Mouse (Mus musculus): Measurements from ENCODE around the gene Otud5. TPM values are rescaled to one million over a fixed set of nuclear protein-coding genes. Genes with fewer than 3 reads are reported as not detected.
"Not testable (repeated sequence)": the region's sequence is repeated elsewhere in the genome, so short reads cannot be mapped to it uniquely, and the experiment has no call there.

Otud5 gene
- polyA plus RNA-seq, 1 experiment, result 43.3 TPM

DNA sequence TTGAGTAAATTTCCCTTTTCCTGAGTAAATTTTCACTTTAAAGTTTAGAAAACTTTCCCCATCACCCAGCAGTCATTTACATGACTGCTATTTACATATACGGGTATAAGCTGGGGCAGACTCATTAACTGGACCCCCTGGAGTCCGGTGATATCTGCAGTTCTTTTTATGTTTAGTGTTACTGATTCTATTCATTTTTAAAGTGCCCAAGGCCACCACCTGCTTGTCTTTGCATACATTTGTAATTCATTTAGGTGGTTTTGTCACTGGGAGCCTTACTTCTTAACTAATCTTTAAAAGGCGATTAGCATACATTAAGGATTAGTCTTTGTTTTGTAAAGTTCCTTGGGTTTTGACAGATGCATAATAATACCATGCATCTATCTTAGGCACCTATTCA is 28.7 kb downstream of the Otud5 start:
- TF ChIP-seq CTCF (IDR thresholded peaks at IDR 0.05; ENCODE audit: insufficient read depth, low read length) (no peak), POLR2A (IDR thresholded peaks at IDR 0.05; ENCODE audit: borderline replicate concordance, extremely low read depth, low read depth, low read length) (no peak)
- Histone ChIP-seq H3K4me3 (replicated peaks; ENCODE audit: extremely low read depth, low read depth, low read length) (no peak overlapping the region), H3K4me1 (ENCODE audit: control insufficient read depth, insufficient read depth, low read length) (peaks cover 4% of the 10 kb centered on the region)
- WGBS, result 51% methylated on average over 3 of the region's 3 CpGs
- DNase-seq, result no peak

DNA sequence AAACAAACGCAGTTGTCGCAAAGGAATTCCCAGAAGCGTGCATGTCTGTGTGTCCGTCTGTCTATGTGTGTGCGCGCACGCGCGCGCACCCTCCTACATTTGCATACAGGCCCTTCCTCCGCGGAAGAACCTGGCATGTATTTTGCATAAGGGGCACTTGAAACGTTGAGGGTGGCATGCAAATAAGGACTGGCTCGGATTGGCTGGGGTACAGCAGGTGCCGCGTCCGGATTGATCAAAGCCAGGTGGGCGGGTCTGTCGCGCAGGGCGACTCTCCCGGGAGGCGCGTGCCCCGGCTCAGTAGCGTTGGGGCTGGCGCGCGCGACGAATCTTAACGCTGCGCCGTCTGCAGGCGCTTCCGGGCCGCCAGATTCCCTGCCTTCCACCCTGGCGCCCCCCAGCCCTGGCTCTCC is 36.8 kb downstream of the Otud5 start, which contains the start of gene Pim2:
Gene Pim2 (plus strand): TSS at position 256 of the 413 bp plus-strand sequence.
- H3K4me1 ChIP-seq (ENCODE audit: control insufficient read depth, insufficient read depth, low read length), result peaks cover 2% of the 10 kb centered on the region
- TF ChIP-seq CTCF (IDR thresholded peaks at IDR 0.05; ENCODE audit: insufficient read depth, low read length), result no peak
- TF ChIP-seq POLR2A (IDR thresholded peaks at IDR 0.05; ENCODE audit: borderline replicate concordance, extremely low read depth, low read depth, low read length), result peak; percentile 36; the same call in 1 of the 2 replicates
- WGBS, result 24% methylated on average over 38 of the region's 38 CpGs
- peak; percentile 62 for DNase-seq
- peak within 1 kb of the TSS; percentile 63 for H3K4me3 ChIP-seq (replicated peaks; ENCODE audit: extremely low read depth, low read depth, low read length)

GRCm38 (mm10) chrX:7878495-7878894 is 37.3 kb downstream of the Otud5 start:
- Histone ChIP-seq H3K4me1 (ENCODE audit: control insufficient read depth, insufficient read depth, low read length) (peaks cover 2% of the 10 kb centered on the region), H3K4me3 (replicated peaks; ENCODE audit: extremely low read depth, low read depth, low read length) (peak overlapping the region; percentile 63)
- TF ChIP-seq CTCF (IDR thresholded peaks at IDR 0.05; ENCODE audit: insufficient read depth, low read length) (no peak), POLR2A (IDR thresholded peaks at IDR 0.05; ENCODE audit: borderline replicate concordance, extremely low read depth, low read depth, low read length) (no peak)
- DNase-seq, result peak; percentile 8
- 38% methylated on average over 21 of the region's 21 CpGs for WGBS

- DNase-seq, result peak; percentile 25
- peak; percentile 32 for TF ChIP-seq CTCF (IDR thresholded peaks at IDR 0.05; ENCODE audit: insufficient read depth, low read length)
- no peak for TF ChIP-seq POLR2A (IDR thresholded peaks at IDR 0.05; ENCODE audit: borderline replicate concordance, extremely low read depth, low read depth, low read length)
- peaks cover 2% of the 10 kb centered on the region for H3K4me1 ChIP-seq (ENCODE audit: control insufficient read depth, insufficient read depth, low read length)
- WGBS, result 21% methylated on average over 11 of the region's 11 CpGs
- peak overlapping the region; percentile 16 for H3K4me3 ChIP-seq (replicated peaks; ENCODE audit: extremely low read depth, low read depth, low read length)
Measured at GRCm38 (mm10) chrX:7879819-7880218, 38.7 kb downstream of the Otud5 start.

DNA sequence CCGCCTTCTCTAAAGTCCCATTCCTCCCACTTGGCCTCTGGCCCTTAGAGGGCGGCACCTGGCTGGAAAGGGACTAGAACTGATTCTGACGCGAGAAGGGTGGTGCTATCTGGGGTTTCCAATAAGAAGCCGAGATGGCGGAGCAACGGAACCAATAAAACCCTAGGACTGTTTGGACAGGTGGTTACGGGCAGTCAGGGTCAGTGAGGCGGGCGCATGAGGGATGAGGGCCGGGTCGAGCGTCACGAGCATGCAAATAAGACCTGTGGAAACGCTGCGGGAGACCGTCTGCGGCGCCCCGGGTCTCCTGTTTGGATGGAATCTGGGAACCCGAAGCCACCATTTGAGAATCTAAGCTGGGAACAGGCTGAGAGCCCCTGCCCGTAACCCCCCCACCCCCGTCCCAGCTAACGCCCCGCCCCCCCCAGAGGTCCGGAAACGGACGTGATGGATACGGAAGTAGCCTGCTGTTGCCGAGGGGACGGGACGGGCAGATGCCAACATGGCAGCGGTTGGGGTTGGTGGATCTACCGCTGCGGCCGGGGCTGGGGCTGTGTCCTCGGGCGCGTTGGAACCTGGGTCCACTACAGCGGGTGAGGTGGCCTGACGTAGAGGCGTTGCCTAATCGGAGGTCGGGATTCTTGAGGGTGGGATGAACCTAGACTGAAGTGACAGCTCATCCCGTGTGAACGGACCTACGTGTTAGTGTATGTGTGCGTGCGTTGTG is 42.8 kb downstream of the Otud5 start, which contains the start of gene Slc35a2:
Gene Slc35a2 (plus strand): TSS at position 188 of the 727 bp plus-strand sequence.
- WGBS, result 21% methylated on average over 47 of the region's 49 CpGs
- peaks cover 2% of the 10 kb centered on the region for H3K4me1 ChIP-seq (ENCODE audit: control insufficient read depth, insufficient read depth, low read length)

DNA sequence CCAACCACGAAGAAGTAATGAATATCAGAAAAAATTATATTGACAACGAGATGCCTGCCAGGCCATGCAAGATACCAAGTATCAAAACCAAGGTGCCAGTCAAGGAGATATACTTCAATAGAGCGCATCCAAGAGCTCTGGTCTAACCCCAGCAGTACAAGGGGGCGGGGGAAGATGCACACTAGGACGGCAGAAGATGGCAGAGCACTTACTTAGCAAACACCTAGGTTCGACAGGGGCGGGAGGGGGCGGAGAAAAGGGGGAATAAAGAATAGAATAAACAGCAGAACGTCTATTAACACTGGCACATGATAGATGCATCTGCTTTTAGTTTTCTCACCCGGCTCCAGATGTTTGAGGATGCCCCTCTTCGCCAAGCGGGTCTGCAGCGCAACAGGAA is 57.0 kb downstream of the Otud5 start:
- H3K4me3 ChIP-seq (replicated peaks; ENCODE audit: extremely low read depth, low read depth, low read length), result peak overlapping the region; percentile 77
- WGBS, result 27% methylated on average over 13 of the region's 13 CpGs
- DNase-seq, result no peak
- no peaks in the 10 kb centered on the region; the same call in 1 of the 2 replicates for H3K4me1 ChIP-seq (ENCODE audit: control insufficient read depth, insufficient read depth, low read length)
- TF ChIP-seq CTCF (IDR thresholded peaks at IDR 0.05; ENCODE audit: insufficient read depth, low read length), result no peak
- TF ChIP-seq POLR2A (IDR thresholded peaks at IDR 0.05; ENCODE audit: borderline replicate concordance, extremely low read depth, low read depth, low read length), result no peak

More for the DNA sequence above, 42.8 kb downstream of the Otud5 start, which contains the start of gene Slc35a2:
- TF ChIP-seq CTCF (IDR thresholded peaks at IDR 0.05; ENCODE audit: insufficient read depth, low read length) (no peak), POLR2A (IDR thresholded peaks at IDR 0.05; ENCODE audit: borderline replicate concordance, extremely low read depth, low read depth, low read length) (peak; percentile 54; the same call in 1 of the 2 replicates)
- H3K4me3 ChIP-seq (replicated peaks; ENCODE audit: extremely low read depth, low read depth, low read length), result peak within 1 kb of the TSS; percentile 75
- DNase-seq, result peak; percentile 75

DNA sequence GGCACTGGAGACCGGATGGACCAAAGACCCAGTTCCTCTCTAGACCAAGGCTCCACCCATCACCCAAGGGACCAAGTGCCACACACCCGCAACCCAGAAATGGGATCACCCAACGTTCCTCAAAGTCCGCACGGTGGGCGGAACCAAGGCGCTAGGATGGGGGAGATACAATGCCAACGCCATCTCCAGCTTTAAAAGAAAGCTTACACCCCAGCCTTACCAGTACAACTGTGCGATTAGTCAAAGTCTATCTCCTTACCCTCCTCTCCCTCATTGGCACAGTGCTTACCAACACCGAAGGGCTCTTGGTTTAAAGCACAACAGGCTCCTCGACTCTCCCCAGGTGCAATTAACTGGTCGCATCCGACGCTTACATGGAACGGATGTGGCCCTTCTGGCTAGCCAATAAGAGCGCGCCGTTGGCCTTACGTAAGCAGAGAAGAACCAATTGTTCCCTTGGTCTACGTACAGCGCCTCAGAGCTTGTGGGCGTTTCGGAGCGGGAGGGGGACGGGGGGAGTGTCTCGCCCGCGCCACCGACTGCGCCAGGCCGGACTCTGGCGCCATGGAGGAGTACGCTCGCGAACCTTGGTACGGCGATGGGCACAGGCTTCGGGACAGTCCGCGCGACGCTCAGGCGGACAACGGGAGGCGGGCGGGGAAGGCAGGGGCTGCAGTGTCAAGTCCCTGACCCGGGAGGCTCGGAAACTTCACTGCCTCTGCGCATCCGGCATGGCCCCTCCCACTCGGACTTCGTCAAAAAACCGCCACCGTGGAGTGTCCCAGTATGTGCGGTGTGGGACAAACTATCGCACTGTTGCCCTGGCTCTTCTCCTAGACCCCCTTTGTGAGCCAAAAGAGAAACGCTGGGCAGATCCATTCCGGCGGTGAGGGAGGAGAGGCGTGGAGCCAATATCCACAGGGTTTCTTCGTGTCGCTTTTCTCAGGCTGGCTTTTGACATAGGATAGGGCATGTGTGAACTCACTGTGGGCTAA is 58.0 kb downstream of the Otud5 start, which contains the start of the genes Pqbp1 and Timm17b:
Gene Pqbp1 (minus strand): TSS at position 390 of the 995 bp plus-strand sequence.
Gene Timm17b (plus strand): TSS at position 478 of the 995 bp plus-strand sequence.
- DNase-seq, result peak; percentile 81
- Histone ChIP-seq H3K4me3 (replicated peaks; ENCODE audit: extremely low read depth, low read depth, low read length) (peak within 1 kb of the TSS; percentile 92), H3K4me1 (ENCODE audit: control insufficient read depth, insufficient read depth, low read length) (no peaks in the 10 kb centered on the region; the same call in 1 of the 2 replicates)
- 26% methylated on average over 62 of the region's 62 CpGs for WGBS
- no peak for TF ChIP-seq CTCF (IDR thresholded peaks at IDR 0.05; ENCODE audit: insufficient read depth, low read length)
- peak; percentile 63; the same call in 1 of the 2 replicates for TF ChIP-seq POLR2A (IDR thresholded peaks at IDR 0.05; ENCODE audit: borderline replicate concordance, extremely low read depth, low read depth, low read length)

DNA sequence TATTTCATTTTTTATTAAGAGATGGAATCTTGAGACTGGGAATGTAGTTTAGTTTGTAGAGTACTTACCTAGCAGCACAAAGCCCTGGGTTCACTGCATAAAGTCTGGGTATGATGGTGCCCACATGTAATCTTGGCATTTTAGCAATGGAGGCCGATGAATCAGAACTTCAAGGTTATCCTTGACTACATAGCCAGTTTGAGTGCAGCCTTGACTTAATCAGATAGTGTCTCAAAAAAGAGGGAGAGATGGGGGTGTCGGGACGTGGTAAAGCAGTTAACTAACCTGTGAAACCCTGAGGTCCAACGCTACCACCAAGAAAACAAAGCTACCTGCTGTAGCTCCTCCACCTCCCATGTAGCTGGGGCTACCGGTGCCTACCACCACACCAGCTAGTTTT is 63.3 kb downstream of the Otud5 start:
- Histone ChIP-seq H3K4me3 (replicated peaks; ENCODE audit: extremely low read depth, low read depth, low read length) (no peak overlapping the region), H3K4me1 (ENCODE audit: control insufficient read depth, insufficient read depth, low read length) (no peaks in the 10 kb centered on the region; the same call in 1 of the 2 replicates)
- no peak for DNase-seq
- WGBS, result 84% methylated on average over 5 of the region's 5 CpGs
- TF ChIP-seq POLR2A (IDR thresholded peaks at IDR 0.05; ENCODE audit: borderline replicate concordance, extremely low read depth, low read depth, low read length), result no peak

DNA sequence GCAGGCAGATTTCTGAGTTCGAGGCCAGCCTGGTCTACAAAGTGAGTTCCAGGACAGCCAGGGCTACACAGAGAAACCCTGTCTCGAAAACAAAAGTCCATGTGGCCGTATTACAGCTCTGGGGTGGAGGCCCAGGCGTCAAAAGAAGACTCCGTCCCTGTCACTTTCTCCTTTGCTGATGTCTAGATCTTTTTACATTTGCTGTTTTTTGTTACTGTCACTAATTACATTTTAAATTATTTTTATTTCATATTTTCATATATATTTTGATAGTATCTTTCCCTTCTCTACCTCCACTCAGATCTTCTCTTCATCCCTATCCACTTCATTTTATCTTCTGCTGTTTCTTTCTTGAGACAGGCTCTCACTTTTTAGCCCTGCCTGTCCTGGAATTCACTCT is 66.6 kb downstream of the Otud5 start, which contains the start of gene Gm10491:
Gene Gm10491 (minus strand): TSS at position 101 of the 400 bp plus-strand sequence.
- 75% methylated on average over 5 of the region's 5 CpGs for WGBS
- TF ChIP-seq CTCF (IDR thresholded peaks at IDR 0.05; ENCODE audit: insufficient read depth, low read length), result no peak
- TF ChIP-seq POLR2A (IDR thresholded peaks at IDR 0.05; ENCODE audit: borderline replicate concordance, extremely low read depth, low read depth, low read length), result no peak
- no peak for DNase-seq
- Histone ChIP-seq H3K4me1 (ENCODE audit: control insufficient read depth, insufficient read depth, low read length) (no peaks in the 10 kb centered on the region), H3K4me3 (replicated peaks; ENCODE audit: extremely low read depth, low read depth, low read length) (no peak within 1 kb of the TSS)

DNA sequence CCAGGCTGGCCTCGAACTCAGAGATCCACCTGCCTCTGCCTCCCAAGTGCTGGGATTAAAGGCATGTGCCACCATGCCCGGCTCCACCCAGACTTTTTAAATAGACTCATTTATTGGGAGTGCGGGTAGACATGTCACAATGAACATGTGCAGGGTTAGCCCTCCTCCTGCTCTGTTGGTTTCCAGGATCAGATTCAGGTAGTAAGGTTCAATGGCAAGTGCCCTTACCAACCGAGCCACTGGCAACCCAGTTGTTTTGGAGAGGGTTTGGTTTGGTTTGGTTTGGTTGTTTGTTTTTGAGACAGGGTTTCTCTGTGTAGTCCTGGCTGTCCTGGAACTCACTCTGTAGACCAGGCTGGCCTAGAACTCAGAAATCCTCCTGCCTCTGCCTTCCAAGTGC is 68.1 kb downstream of the Otud5 start, which contains the start of gene Gm10490:
Gene Gm10490 (plus strand): TSS at position 301 of the 400 bp plus-strand sequence.
- not testable (repeated sequence) for H3K4me3 ChIP-seq (replicated peaks; ENCODE audit: extremely low read depth, low read depth, low read length); DNase-seq; H3K4me1 ChIP-seq (ENCODE audit: control insufficient read depth, insufficient read depth, low read length)
- WGBS, result 89% methylated on average over 4 of the region's 4 CpGs

All from lung, adult 2 months (tissue).